Mouse (Mus musculus) central nervous system, embryonic 18 days (tissue): ENCODE data around the gene Mup4. TPM values are rescaled to one million over a fixed set of nuclear protein-coding genes. Genes with fewer than 3 reads are reported as not detected.

Experiments used
- polyA plus RNA-seq: library from polyadenylated mRNA; depleted of rRNA; stranded (reverse); fragments of >200 nt; gene quantifications from 2 replicates; pipeline ENCODE4 v1.2.3, GENCODE M21; 2012; rRNA removed

Gene Mup4
- polyA plus RNA-seq = not detected in 2 replicates

DNA sequence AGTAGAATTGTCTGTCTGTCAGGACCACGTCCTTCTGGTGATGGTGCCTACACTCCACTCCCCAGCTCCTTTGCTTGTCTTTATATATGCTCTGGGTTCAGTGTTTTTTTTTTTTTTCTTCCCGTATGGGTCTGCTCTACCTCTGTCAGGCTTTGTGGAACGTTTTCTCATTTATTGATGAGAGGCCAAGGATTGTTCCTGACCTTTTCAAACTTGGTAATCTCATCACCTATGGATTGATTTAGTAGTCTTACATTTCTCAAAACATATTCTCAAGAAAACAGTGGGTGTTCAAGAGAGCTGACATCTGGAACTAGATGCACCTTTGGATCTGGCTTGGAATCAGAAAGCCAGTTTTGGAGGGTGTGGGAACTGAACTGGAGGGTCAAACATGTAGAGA is at the start of gene Mup4:
TSS of gene Mup4 (minus strand) at position 101 of the 400 bp plus-strand sequence.

DNA sequence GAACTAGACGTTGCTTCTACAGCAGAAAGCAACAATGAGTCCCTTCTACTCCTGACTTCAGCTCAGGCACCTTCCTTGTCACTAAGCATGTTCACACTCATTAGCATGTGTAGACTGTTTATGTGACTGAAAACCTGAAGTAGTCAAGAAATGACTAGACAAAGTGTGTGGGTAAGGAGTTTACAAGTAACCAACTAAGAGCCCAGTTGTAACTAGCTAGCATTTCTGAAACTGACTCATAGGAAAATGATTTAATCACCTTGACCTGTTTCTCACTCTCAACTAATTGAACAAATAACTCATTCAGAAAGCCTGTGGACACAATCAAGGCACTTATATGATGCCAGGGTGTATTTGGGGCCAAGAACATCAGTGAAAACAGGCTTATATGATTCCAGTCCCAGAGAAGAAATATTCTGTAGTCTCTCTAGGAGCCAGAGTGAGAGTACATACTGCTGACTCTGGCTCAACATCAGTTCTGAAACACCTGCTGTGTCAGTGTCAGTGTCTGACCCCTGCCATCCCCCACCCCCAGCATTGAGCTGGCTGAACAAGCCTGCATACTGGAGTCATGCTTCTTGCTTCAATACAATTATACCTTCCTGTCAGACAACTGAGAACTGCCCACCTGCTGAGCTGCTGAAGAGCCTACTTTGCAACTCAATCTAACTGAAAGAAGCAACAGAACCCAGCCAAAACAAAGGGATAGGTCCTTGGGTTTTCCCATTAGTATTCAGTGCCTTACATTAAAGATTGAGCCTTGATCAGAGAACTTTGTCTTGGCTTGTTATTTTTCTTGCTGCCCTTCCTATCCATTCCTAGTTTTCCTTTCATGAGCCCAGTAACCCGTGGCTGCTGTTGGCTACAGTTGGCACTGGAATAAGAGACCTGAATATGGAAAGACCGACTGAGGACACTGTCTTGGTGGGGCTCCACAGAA is 3.2 kb upstream of the Mup4 start, which contains the start of gene Mup6:
TSS of gene Mup6 (plus strand) at position 890 of the 940 bp plus-strand sequence.

DNA sequence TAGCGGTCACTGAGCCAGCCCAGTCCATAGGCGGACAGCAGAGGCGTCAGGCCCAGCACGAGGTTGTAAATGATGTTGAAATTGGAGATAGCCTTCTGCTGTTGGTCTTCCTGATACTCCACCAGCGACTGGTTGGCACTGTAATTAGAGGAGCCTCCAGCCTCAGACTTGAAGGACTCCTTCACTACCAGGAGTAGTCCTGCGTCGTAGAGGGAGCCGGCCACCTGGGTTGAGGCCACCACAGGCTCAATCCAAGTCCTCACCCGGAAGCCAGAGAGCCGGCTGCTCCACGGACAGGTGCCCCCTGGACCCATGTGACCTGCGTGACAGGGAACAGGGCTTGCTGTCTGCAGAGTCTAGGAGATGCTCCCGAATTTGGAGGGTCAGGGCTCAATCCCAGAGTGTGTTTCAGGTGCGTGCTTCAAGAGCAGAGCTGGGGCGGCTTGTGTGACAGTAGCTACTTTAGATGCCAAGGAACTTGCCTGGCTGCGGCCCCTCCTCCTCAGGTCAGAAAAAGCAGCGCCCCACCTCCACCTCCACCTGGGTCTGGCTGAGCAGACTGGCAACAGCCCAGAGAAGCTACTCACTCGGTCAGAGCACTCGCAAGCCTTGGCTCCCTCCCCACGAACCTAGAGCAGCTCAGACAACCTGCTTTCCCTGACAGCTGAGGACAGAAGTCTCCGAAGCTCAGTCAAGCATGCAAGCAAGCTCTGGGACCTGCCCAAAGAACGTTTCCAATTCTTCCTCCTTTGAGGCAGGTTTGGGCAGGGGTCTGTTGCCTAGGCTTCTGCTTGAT is 45.7 kb downstream of the Mup4 start, which contains the start of gene Slc46a2:
TSS of gene Slc46a2 (minus strand) at position 449 of the 796 bp plus-strand sequence.

Other genes starting within 250 kb of the Mup4 start
- gene Inip, start 159.1 kb downstream of the Mup4 start, polyA plus RNA-seq = 27.4 and 28.7 TPM in 2 replicates
- 12.8 and 13.5 TPM in 2 replicates for gene Snx30, start 154.9 kb downstream of the Mup4 start, polyA plus RNA-seq
- not detected in 2 replicates for gene Slc46a2, start 45.7 kb downstream of the Mup4 start, polyA plus RNA-seq
- not detected in 2 replicates for gene Mup6, start 3.6 kb upstream of the Mup4 start, polyA plus RNA-seq
- gene Mup7, start 109.8 kb upstream of the Mup4 start, polyA plus RNA-seq = not detected in 2 replicates
- gene Mup2, start 193.6 kb upstream of the Mup4 start, polyA plus RNA-seq = not detected in 2 replicates